Mouse (Mus musculus): ENCODE measurements around the gene BC030867. TPM values are rescaled to one million over a fixed set of nuclear protein-coding genes. Genes with fewer than 3 reads are reported as not detected.
A peak's percentile ranks its signal among the peaks of the same experiment; 100 is the strongest.

The BC030867 gene
- total and polyA plus RNA-seq, 3 experiments, result 20.0 to 51.7 (median 36.2) TPM

DNA sequence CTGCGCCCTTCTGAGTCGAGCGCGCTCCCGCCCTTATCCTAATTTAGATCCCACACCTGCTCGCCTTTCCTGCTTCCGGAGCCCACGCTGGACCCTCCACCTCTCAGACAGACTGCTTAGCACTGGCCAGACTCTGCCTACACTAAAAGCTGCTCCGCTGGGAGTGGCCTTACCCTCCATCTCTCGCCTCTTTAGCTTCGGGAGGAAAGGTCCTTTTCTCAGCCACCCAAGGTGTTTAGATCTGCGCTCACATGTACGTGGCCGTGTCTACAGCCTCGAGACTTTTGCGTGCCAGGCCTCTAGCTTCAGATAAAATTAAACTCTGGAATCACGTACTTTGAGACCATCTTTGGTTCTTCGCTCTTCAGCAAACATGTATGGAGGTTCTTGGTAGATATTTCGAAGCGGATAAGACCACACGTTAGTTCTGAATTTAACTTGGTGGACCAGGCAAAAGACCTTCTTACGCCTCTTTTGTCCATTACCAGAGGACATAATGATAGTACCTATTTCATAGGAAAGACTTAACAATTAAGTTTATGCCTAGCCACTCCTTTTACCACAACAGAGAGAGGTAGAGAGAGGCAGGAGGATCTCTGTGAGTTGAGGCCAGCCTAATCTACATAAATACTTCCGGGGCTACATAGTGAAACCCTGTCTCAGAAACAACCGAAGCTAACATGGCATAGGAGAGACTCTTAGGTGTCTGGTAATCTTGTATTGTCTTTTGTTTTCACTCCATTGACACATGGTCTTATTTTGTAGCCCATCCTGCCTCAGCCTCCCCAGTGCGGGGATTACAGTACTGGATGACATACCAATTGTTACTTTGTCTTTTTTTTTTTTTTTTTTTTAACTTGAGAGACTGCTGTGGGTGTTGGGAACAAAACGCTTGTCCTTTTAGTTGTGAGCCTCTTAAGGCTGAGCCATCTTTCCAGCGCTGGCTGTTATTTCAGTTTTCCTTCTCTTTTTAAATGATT is 49.2 kb downstream of the BC030867 start (continued):
- TF ChIP-seq BHLHE40 (IDR thresholded peaks at IDR 0.05; ENCODE audit: borderline replicate concordance, low read depth, low read length) (no peak), MYC (IDR thresholded peaks at IDR 0.05; ENCODE audit: low read depth, low read length) (peak; percentile 81), ETS1 (IDR thresholded peaks at IDR 0.05; ENCODE audit: low read depth, low read length) (peak; percentile 5; the same call in 1 of the 2 replicates), ZKSCAN1 (IDR thresholded peaks at IDR 0.05; ENCODE audit: low read depth, low read length) (no peak), MAZ (IDR thresholded peaks at IDR 0.05; ENCODE audit: low read depth, low read length) (0 out of 2 replicates have a peak, but pooled peaks have one; percentile 41), MAFK (IDR thresholded peaks at IDR 0.05; ENCODE audit: borderline replicate concordance, low read depth, low read length) (no peak), USF1 (IDR thresholded peaks at IDR 0.05; ENCODE audit: low read depth, low read length) (no peak), POLR2A (IDR thresholded peaks at IDR 0.05; ENCODE audit: control insufficient read depth in 1 of 2, insufficient read depth in 1 of 2, low read depth in 1 of 2, low read length in 2 of 2, poor library complexity in 1 of 2) (peak; percentile 43 to 49; a peak in 3 of 4 replicates), NRF1 (IDR thresholded peaks at IDR 0.05; ENCODE audit: insufficient read depth, low read depth, low read length, poor library complexity, severe bottlenecking) (no peak), ZNF384 (IDR thresholded peaks at IDR 0.05; ENCODE audit: low read depth, low read length) (peak; percentile 91), E2F4 (IDR thresholded peaks at IDR 0.05; ENCODE audit: borderline replicate concordance, low read depth, low read length) (peak; percentile 70; the same call in 1 of the 2 replicates), HCFC1 (IDR thresholded peaks at IDR 0.05; ENCODE audit: low read depth, low read length) (peak; percentile 77), USF2 (IDR thresholded peaks at IDR 0.05; ENCODE audit: borderline replicate concordance in 1 of 2, insufficient read depth in 1 of 2, low read depth in 1 of 2, low read length in 2 of 2) (no peak), GABPA (IDR thresholded peaks at IDR 0.05; ENCODE audit: low read depth, low read length) (no peak), CHD2 (IDR thresholded peaks at IDR 0.05; ENCODE audit: low read length) (no peak), TBP (IDR thresholded peaks at IDR 0.05; ENCODE audit: low read depth, low read length) (peak; percentile 92), MXI1 (IDR thresholded peaks at IDR 0.05; ENCODE audit: low read depth, low read length) (peak; percentile 38; the same call in 1 of the 2 replicates), NELFE (IDR thresholded peaks at IDR 0.05; ENCODE audit: low read depth, low read length) (peak; percentile 62; the same call in 1 of the 2 replicates), TAL1 (IDR thresholded peaks at IDR 0.05; ENCODE audit: low read length) (no peak)

- peaks cover 19% of the 10 kb centered on the region for H3K79me2 ChIP-seq (ENCODE audit: control insufficient read depth, insufficient read depth, low read length, poor library complexity)
- H3K4me3 ChIP-seq (ENCODE audit: control insufficient read depth in 1 of 2, insufficient read depth in 1 of 2, low read depth in 2 of 2, low read length in 2 of 2), result no peak overlapping the region
- H3K27ac ChIP-seq (ENCODE audit: control insufficient read depth, low read depth, low read length), result no peak overlapping the region
- peak; percentile 95 for DNase-seq (ENCODE audit: low read depth, low spot score)
- H3K27me3 ChIP-seq (ENCODE audit: control insufficient read depth in 1 of 2, insufficient read depth in 2 of 2, low read length in 2 of 2), result no peaks in the 10 kb centered on the region
- peaks cover 0 to 9% of the 10 kb centered on the region in 2 experiments; a peak in 2 of 4 replicates for H3K36me3 ChIP-seq (ENCODE audit: control insufficient read depth in 1 of 2, insufficient read depth in 2 of 2, low read length in 2 of 2)
- peaks cover 2 to 10% of the 10 kb centered on the region in 2 experiments; a peak in 3 of 4 replicates for H3K4me1 ChIP-seq (ENCODE audit: control insufficient read depth in 1 of 2, insufficient read depth in 2 of 2, low read length in 2 of 2)
- no peaks in the 10 kb centered on the region for H3K9me3 ChIP-seq (replicated peaks; ENCODE audit: insufficient read depth, low read length)
- 0 out of 2 replicates have a peak overlapping the region, but pooled peaks have one; percentile 7 for H3K9ac ChIP-seq (ENCODE audit: control insufficient read depth, low read depth, low read length, poor library complexity, severe bottlenecking)
- TF ChIP-seq TAL1 (IDR thresholded peaks at IDR 0.05; ENCODE audit: low read length) (no peak), UBTF (IDR thresholded peaks at IDR 0.05; ENCODE audit: borderline replicate concordance, insufficient read depth, low read depth, low read length) (no peak), RAD21 (IDR thresholded peaks at IDR 0.05; ENCODE audit: low read depth, low read length) (peak; percentile 86), GATA1 (IDR thresholded peaks at IDR 0.05; ENCODE audit: low read depth, low read length) (no peak), NRF1 (IDR thresholded peaks at IDR 0.05; ENCODE audit: insufficient read depth, low read depth, low read length, poor library complexity, severe bottlenecking) (no peak), BHLHE40 (IDR thresholded peaks at IDR 0.05; ENCODE audit: borderline replicate concordance, low read depth, low read length) (peak; percentile 62), ZC3H11A (IDR thresholded peaks at IDR 0.05; ENCODE audit: low read depth, low read length) (peak; percentile 61), TBP (IDR thresholded peaks at IDR 0.05; ENCODE audit: low read depth, low read length) (peak; percentile 47; the same call in 1 of the 2 replicates), POLR2AphosphoS2 (IDR thresholded peaks at IDR 0.05; ENCODE audit: low read length) (no peak), MAZ (IDR thresholded peaks at IDR 0.05; ENCODE audit: low read depth, low read length) (peak; percentile 66; the same call in 1 of the 2 replicates), MXI1 (IDR thresholded peaks at IDR 0.05; ENCODE audit: low read depth, low read length) (peak; percentile 51; the same call in 1 of the 2 replicates), MEF2A (IDR thresholded peaks at IDR 0.05; ENCODE audit: extremely low read depth, insufficient replicate concordance, low read depth, low read length, poor library complexity, severe bottlenecking) (no peak), CHD1 (IDR thresholded peaks at IDR 0.05; ENCODE audit: low read depth, low read length) (no peak), POLR2A (IDR thresholded peaks at IDR 0.05; ENCODE audit: control insufficient read depth in 1 of 2, insufficient read depth in 1 of 2, low read depth in 1 of 2, low read length in 2 of 2, poor library complexity in 1 of 2) (no peak), MAX (IDR thresholded peaks at IDR 0.05; ENCODE audit: low read length) (peak; percentile 72), GABPA (IDR thresholded peaks at IDR 0.05; ENCODE audit: low read depth, low read length) (no peak), POLR2AphosphoS5 (IDR thresholded peaks at IDR 0.05; ENCODE audit: borderline replicate concordance, low read depth, low read length) (no peak), ETS1 (IDR thresholded peaks at IDR 0.05; ENCODE audit: low read depth, low read length) (peak; percentile 49; the same call in 1 of the 2 replicates), NELFE (IDR thresholded peaks at IDR 0.05; ENCODE audit: low read depth, low read length) (no peak), TCF12 (IDR thresholded peaks at IDR 0.05; ENCODE audit: low read depth, low read length) (no peak)
Observed at GRCm38 (mm10) chr11:102299839-102300238, 51.2 kb downstream of the BC030867 start.
